16 mouse cellular contexts compared by ENCODE assay signal in the genomic region with DNA sequence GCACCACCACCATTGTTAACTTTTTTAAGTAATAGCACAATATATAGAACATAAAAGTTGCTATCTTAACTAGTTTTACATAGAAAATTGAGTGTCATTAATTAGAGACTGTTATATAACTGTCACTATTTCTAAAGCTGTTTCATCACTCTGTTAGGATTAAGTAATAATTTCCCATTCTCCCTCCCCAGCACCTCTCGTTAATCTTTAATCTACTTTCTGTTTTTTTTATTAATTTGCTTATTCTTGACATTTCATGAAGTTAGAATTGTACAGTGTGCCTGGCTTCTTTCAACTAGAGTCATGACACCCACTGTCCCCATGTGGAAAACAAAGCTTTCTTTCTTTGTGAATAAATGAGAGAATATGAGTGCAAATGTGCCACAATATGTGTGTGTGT.
"Had no signal": no experiment of that assay in that cellular context is flagged by ENCODE, and none has a peak within 500 bp of the region (broad histone marks: within the 10 kb centered on the region; RNA-seq: fewer than 3 reads in every experiment).

No protein-coding gene starts in this region.

- H3K4me2 ChIP-seq: neural tube, embryonic 13.5 days; neural tube, embryonic 15.5 days; stomach, embryonic 15.5 days had no signal

- H3K4me1 ChIP-seq: neural tube, embryonic 13.5 days; neural tube, embryonic 15.5 days; stomach, embryonic 15.5 days had no signal

- H3K27ac ChIP-seq: neural tube, embryonic 13.5 days; neural tube, embryonic 15.5 days; stomach, embryonic 15.5 days; stomach, postnatal 0 days had no signal

- H3K9me3 ChIP-seq: neural tube, embryonic 13.5 days; neural tube, embryonic 15.5 days; stomach, embryonic 15.5 days had no signal

- H3K27me3 ChIP-seq: neural tube, embryonic 13.5 days; neural tube, embryonic 15.5 days; stomach, embryonic 15.5 days had no signal

- H3K4me3 ChIP-seq: neural tube, embryonic 13.5 days; neural tube, embryonic 15.5 days; stomach, embryonic 15.5 days had no signal

- H3K36me3 ChIP-seq: neural tube, embryonic 13.5 days; neural tube, embryonic 15.5 days; stomach, embryonic 15.5 days had no signal

- H3K9ac ChIP-seq: neural tube, embryonic 13.5 days; neural tube, embryonic 15.5 days; stomach, embryonic 15.5 days had no signal

- DNase-seq: retina, postnatal 1 day; right cerebral cortex, adult 18-20 months; right cerebral cortex, postnatal 14 days; right cerebral cortex, postnatal 25 days; right cerebral cortex, postnatal 4 days; spleen, adult 18-20 months; thymus, adult 18-20 months; thymus, adult 2 months; thymus, postnatal 14 days; thymus, postnatal 25 days; thymus, postnatal 36 days; thymus, postnatal 4 days had no signal
